ENCODE assay signal across 8 mouse cellular contexts in the genomic region with DNA sequence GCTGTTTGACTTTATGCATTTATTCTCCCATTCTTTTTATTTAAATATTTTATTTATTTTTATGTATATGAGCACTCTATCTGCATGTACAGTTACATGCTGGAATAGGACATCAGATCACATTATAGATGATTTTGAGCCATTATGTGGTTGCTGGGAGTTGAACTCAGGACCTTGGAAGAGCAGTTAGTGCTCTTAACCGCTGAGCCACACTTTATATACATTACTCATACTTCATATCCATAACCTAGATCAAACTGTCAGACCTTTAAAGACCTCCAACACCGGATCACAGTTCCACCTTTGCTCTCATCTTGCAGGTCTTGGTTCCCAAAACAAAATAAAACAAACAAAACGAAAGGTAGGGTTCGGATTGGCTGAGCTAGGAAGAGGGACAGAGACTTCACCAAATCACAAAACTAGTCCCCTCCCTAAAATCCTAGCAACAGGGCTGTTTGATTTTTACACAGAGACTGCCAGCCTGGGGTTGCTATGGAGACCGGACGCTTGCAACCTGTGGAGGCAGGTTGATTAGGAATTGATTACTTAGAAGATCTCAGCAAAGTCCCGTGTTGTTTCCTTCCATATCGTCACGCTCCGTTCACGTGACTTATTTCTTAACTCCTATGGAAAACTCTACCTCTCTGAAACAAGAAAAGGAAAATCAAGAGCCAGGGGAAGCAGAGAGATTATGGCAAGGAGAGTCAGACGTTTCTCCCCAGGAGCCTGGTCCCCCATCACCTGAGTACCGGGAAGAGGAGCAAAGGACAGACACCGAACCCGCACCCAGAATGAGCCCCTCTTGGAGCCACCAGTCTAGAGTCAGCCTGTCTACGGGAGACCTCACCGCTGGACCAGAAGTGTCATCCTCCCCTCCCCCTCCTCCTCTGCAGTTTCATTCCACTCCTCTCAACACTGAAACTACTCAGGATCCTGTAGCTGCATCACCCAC. TPM values are rescaled to one million over a fixed set of nuclear protein-coding genes. Genes with fewer than 3 reads are reported as not detected.
DNase-seq lines count a peak whose midpoint lies in the region; ATAC-seq lines count a peak whose summit lies in the region.

A gene (plus strand): TSS at position 582 of the 952 bp plus-strand sequence.

- H3K4me2 ChIP-seq in embryonic facial prominence, embryonic 13.5 days = peak within 1 kb of the TSS; percentile 72
- peak within 1 kb of the TSS; percentile 54 for H3K4me2 ChIP-seq in liver, embryonic 13.5 days

- H3K36me3 ChIP-seq in megakaryocyte, embryonic 14.5 days (replicated peaks; ENCODE audit: low read length) = no peaks in the 10 kb centered on the region
- no peaks in the 10 kb centered on the region for H3K36me3 ChIP-seq in embryonic facial prominence, embryonic 13.5 days
- H3K36me3 ChIP-seq in liver, embryonic 13.5 days = no peaks in the 10 kb centered on the region

- no peaks in the 10 kb centered on the region for H3K9me3 ChIP-seq in megakaryocyte, embryonic 14.5 days
- H3K9me3 ChIP-seq in embryonic facial prominence, embryonic 13.5 days = no peaks in the 10 kb centered on the region
- no peaks in the 10 kb centered on the region for H3K9me3 ChIP-seq in liver, embryonic 13.5 days (replicated peaks)

- no peak within 1 kb of the TSS for H3K27ac ChIP-seq in embryonic facial prominence, embryonic 13.5 days
- no peak within 1 kb of the TSS for H3K27ac ChIP-seq in liver, embryonic 13.5 days

- H3K4me3 ChIP-seq in megakaryocyte, embryonic 14.5 days (replicated peaks) = peak within 1 kb of the TSS; percentile 86
- H3K4me3 ChIP-seq in embryonic facial prominence, embryonic 13.5 days = peak within 1 kb of the TSS; percentile 44
- H3K4me3 ChIP-seq in liver, embryonic 13.5 days (replicated peaks) = peak within 1 kb of the TSS; percentile 27

- DNase-seq in heart, postnatal 4 days = peak; percentile 23
- peak; percentile 7 for DNase-seq in large intestine, adult 2 months (ENCODE audit: low read depth, low spot score)
- DNase-seq in liver, embryonic 13.5 days = no peak
- peak; percentile 13 for DNase-seq in ovary, adult 18-20 months (ENCODE audit: low spot score)
- DNase-seq in natural killer cell, adult 2 months (ENCODE audit: low spot score in 2 of 2) = no peak

- peak within 1 kb of the TSS; percentile 56 for H3K9ac ChIP-seq in embryonic facial prominence, embryonic 13.5 days
- no peak within 1 kb of the TSS for H3K9ac ChIP-seq in liver, embryonic 13.5 days

- peaks cover 6% of the 10 kb centered on the region for H3K27me3 ChIP-seq in megakaryocyte, embryonic 14.5 days (replicated peaks)
- H3K27me3 ChIP-seq in embryonic facial prominence, embryonic 13.5 days = no peaks in the 10 kb centered on the region
- no peaks in the 10 kb centered on the region for H3K27me3 ChIP-seq in liver, embryonic 13.5 days

- no peak for ATAC-seq in megakaryocyte, adult 5-6 weeks (ENCODE audit: poor library complexity, severe bottlenecking)
- ATAC-seq in embryonic facial prominence, embryonic 13.5 days (ENCODE audit: insufficient number of reproducible peaks, insufficient read depth, low FRiP score, low TSS enrichment, low read depth) = peak; percentile 76
- ATAC-seq in liver, embryonic 13.5 days (ENCODE audit: low read depth) = peak; percentile 53; the same call in 1 of the 2 replicates

- peaks cover 9% of the 10 kb centered on the region; the same call in 1 of the 2 replicates for H3K4me1 ChIP-seq in megakaryocyte, embryonic 14.5 days
- H3K4me1 ChIP-seq in embryonic facial prominence, embryonic 13.5 days = 0 out of 2 replicates have a peak, but pooled peaks cover 5% of the 10 kb centered on the region
- no peaks in the 10 kb centered on the region for H3K4me1 ChIP-seq in liver, embryonic 13.5 days (replicated peaks)

- WGBS in embryonic facial prominence, embryonic 13.5 days = 7% methylated on average over 17 of the region's 17 CpGs
- WGBS in large intestine, adult 2 months = 6% methylated on average over 17 of the region's 17 CpGs
- 5% methylated on average over 17 of the region's 17 CpGs for WGBS in liver, embryonic 13.5 days (ENCODE audit: insufficient replicate concordance)

RNA-seq across cellular contexts. Expression of the gene that starts here (rescaled TPM):
- polyA plus RNA-seq in megakaryocyte, embryonic 14.5 days (2012; ENCODE audit: insufficient read depth, low replicate concordance) = not detected in 2 replicates
- total RNA-seq in megakaryocyte, adult 5-6 weeks (2015) = not detected in 2 replicates
- total RNA-seq in megakaryocyte, adult 5-6 weeks (2017) = not detected in 2 replicates
- 0.11 TPM in 1 of 2 replicates, not detected in the other for polyA plus RNA-seq in embryonic facial prominence, embryonic 13.5 days (2015; fragmentation: Nextera tagmentation; extraction: Ambion mirVana)
- total RNA-seq in heart, postnatal 4 days (2021) = not detected
- 0.04 TPM in 1 of 2 replicates, not detected in the other for polyA plus RNA-seq in large intestine, adult 2 months (2012; rRNA removed)
- not detected in 2 replicates for polyA plus RNA-seq in liver, embryonic 13.5 days (2015; fragmentation: Nextera tagmentation; extraction: Ambion mirVana)

Comparison
In these comparisons a context has a peak if more than half of its experiments do, and no peak if none do; other contexts are left out.
1. Peak in ATAC-seq, H3K4me3 ChIP-seq, H3K9ac ChIP-seq and H3K4me2 ChIP-seq in embryonic facial prominence, embryonic 13.5 days; RNA of the gene not detected or under 1 TPM.
2. Peak in DNase-seq in heart, postnatal 4 days; RNA of the gene not detected or under 1 TPM.
3. Peak in DNase-seq in large intestine, adult 2 months; RNA of the gene not detected or under 1 TPM.
4. Peak in ATAC-seq, H3K4me3 ChIP-seq and H3K4me2 ChIP-seq in liver, embryonic 13.5 days; RNA of the gene not detected or under 1 TPM.
5. H3K4me3 ChIP-seq: peak in every context shown above with its lines; median percentile 86 in megakaryocyte, embryonic 14.5 days; 44 in embryonic facial prominence, embryonic 13.5 days; 27 in liver, embryonic 13.5 days.